ENCODE assay signal across 9 mouse cellular contexts in genomic region chr10:52742671-52743379, GRCm38 (mm10). TPM values are rescaled to one million over a fixed set of nuclear protein-coding genes. Genes with fewer than 3 reads are reported as not detected.
DNase-seq lines count a peak whose midpoint lies in the region; ATAC-seq and TF ChIP-seq lines count a peak whose summit lies in the region.
"Had no signal": no experiment of that assay in that cellular context is flagged by ENCODE, and none has a peak within 500 bp of the region (broad histone marks: within the 10 kb centered on the region; RNA-seq: fewer than 3 reads in every experiment).

No protein-coding gene starts in this region.

- peak; percentile 82 for TF ChIP-seq EP300 in ES-Bruce4 (IDR thresholded peaks at IDR 0.05; ENCODE audit: insufficient read depth, low read depth, low read length)
- TF ChIP-seq EP300 in lung, postnatal 0 days (IDR thresholded peaks at IDR 0.05) = no peak

- no peak for TF ChIP-seq CTCF in ES-Bruce4 (IDR thresholded peaks at IDR 0.05; ENCODE audit: low read depth, low read length)
- no peak for TF ChIP-seq CTCF in kidney, postnatal 0 days (IDR thresholded peaks at IDR 0.05; ENCODE audit: low read depth)
- no peak for TF ChIP-seq CTCF in lung, postnatal 0 days (IDR thresholded peaks at IDR 0.05)

- H3K9ac ChIP-seq in ES-Bruce4 (ENCODE audit: low read depth, poor library complexity, severe bottlenecking) = no peak overlapping the region
- H3K9ac ChIP-seq in embryonic facial prominence, embryonic 14.5 days (ENCODE audit: low read depth, low read length) = no peak overlapping the region
- no peak overlapping the region for H3K9ac ChIP-seq in kidney, postnatal 0 days (ENCODE audit: low read depth, low read length)
- H3K9ac ChIP-seq in midbrain, embryonic 16.5 days (ENCODE audit: low read depth, low read length) = 0 out of 2 replicates have a peak overlapping the region, but pooled peaks have one; percentile 1
- H3K9ac ChIP-seq in lung, postnatal 0 days (replicated peaks; ENCODE audit: low read depth) = no peak overlapping the region
- H3K9ac ChIP-seq: liver, embryonic 15.5 days had no signal

- no peaks in the 10 kb centered on the region for H3K36me3 ChIP-seq in ES-Bruce4 (ENCODE audit: control insufficient read depth, insufficient read depth, low read length, poor library complexity, severe bottlenecking)
- H3K36me3 ChIP-seq in embryonic facial prominence, embryonic 14.5 days (ENCODE audit: control insufficient read depth, insufficient read depth, low read length) = no peaks in the 10 kb centered on the region
- H3K36me3 ChIP-seq in kidney, postnatal 0 days (ENCODE audit: insufficient read depth, low read length) = no peaks in the 10 kb centered on the region
- H3K36me3 ChIP-seq in midbrain, embryonic 16.5 days (ENCODE audit: control insufficient read depth, insufficient read depth, low read length) = no peaks in the 10 kb centered on the region
- H3K36me3 ChIP-seq in lung, postnatal 0 days (ENCODE audit: insufficient read depth, low read length) = no peaks in the 10 kb centered on the region
- H3K36me3 ChIP-seq: liver, embryonic 15.5 days had no signal

- H3K27ac ChIP-seq in ES-Bruce4 (ENCODE audit: insufficient read depth, low read length) = 0 out of 2 replicates have a peak overlapping the region, but pooled peaks have one; percentile 38
- H3K27ac ChIP-seq in embryonic facial prominence, embryonic 14.5 days (replicated peaks; ENCODE audit: low read depth, low read length) = no peak overlapping the region
- H3K27ac ChIP-seq in kidney, postnatal 0 days = no peak overlapping the region
- H3K27ac ChIP-seq in midbrain, embryonic 16.5 days (ENCODE audit: low read length) = peak overlapping the region; percentile 68
- no peak overlapping the region for H3K27ac ChIP-seq in lung, postnatal 0 days (ENCODE audit: low read length)
- H3K27ac ChIP-seq: liver, embryonic 15.5 days had no signal

- no peaks in the 10 kb centered on the region for H3K27me3 ChIP-seq in ES-Bruce4 (ENCODE audit: control insufficient read depth, insufficient read depth, low read length, poor library complexity, severe bottlenecking)
- H3K27me3 ChIP-seq in embryonic facial prominence, embryonic 14.5 days (replicated peaks; ENCODE audit: control insufficient read depth, insufficient read depth, low read length) = no peaks in the 10 kb centered on the region
- no peaks in the 10 kb centered on the region for H3K27me3 ChIP-seq in kidney, postnatal 0 days (ENCODE audit: insufficient read depth, low read length)
- H3K27me3 ChIP-seq in midbrain, embryonic 16.5 days (ENCODE audit: control insufficient read depth, insufficient read depth, low read depth, low read length) = no peaks in the 10 kb centered on the region
- no peaks in the 10 kb centered on the region for H3K27me3 ChIP-seq in lung, postnatal 0 days (replicated peaks; ENCODE audit: insufficient read depth, low read length)
- H3K27me3 ChIP-seq: liver, embryonic 15.5 days had no signal

- H3K4me3 ChIP-seq in ES-Bruce4 (ENCODE audit: low read depth, low read length) = no peak overlapping the region
- no peak overlapping the region for H3K4me3 ChIP-seq in embryonic facial prominence, embryonic 14.5 days (ENCODE audit: low read depth, low read length)
- H3K4me3 ChIP-seq in kidney, postnatal 0 days (replicated peaks; ENCODE audit: low read depth, low read length) = no peak overlapping the region
- H3K4me3 ChIP-seq in midbrain, embryonic 16.5 days (ENCODE audit: low read depth, low read length) = no peak overlapping the region
- H3K4me3 ChIP-seq in lung, postnatal 0 days (ENCODE audit: low read depth, low read length) = no peak overlapping the region
- H3K4me3 ChIP-seq: liver, embryonic 15.5 days had no signal

- H3K9me3 ChIP-seq in ES-Bruce4 (replicated peaks; ENCODE audit: control insufficient read depth, insufficient read depth, low read length, poor library complexity, severe bottlenecking) = no peaks in the 10 kb centered on the region
- H3K9me3 ChIP-seq in embryonic facial prominence, embryonic 14.5 days (ENCODE audit: control insufficient read depth, low read length) = no peaks in the 10 kb centered on the region
- no peaks in the 10 kb centered on the region for H3K9me3 ChIP-seq in kidney, postnatal 0 days (replicated peaks; ENCODE audit: low read length)
- no peaks in the 10 kb centered on the region for H3K9me3 ChIP-seq in midbrain, embryonic 16.5 days (replicated peaks; ENCODE audit: control insufficient read depth, low read length, poor library complexity, severe bottlenecking)
- H3K9me3 ChIP-seq in lung, postnatal 0 days (ENCODE audit: low read length) = no peaks in the 10 kb centered on the region
- H3K9me3 ChIP-seq: liver, embryonic 15.5 days had no signal

- peak overlapping the region; percentile 7; the same call in 1 of the 2 replicates for H3K4me2 ChIP-seq in embryonic facial prominence, embryonic 14.5 days (ENCODE audit: low read depth, low read length)
- H3K4me2 ChIP-seq in kidney, postnatal 0 days (ENCODE audit: low read length) = no peak overlapping the region
- peak overlapping the region; percentile 45 for H3K4me2 ChIP-seq in midbrain, embryonic 16.5 days (ENCODE audit: low read length)
- no peak overlapping the region for H3K4me2 ChIP-seq in lung, postnatal 0 days (replicated peaks; ENCODE audit: low read depth, low read length)
- H3K4me2 ChIP-seq: liver, embryonic 15.5 days had no signal

- TF ChIP-seq POLR2A in ES-Bruce4 (IDR thresholded peaks at IDR 0.05; ENCODE audit: insufficient read depth, low read length) = no peak

- H3K4me1 ChIP-seq in ES-Bruce4 (ENCODE audit: control insufficient read depth, insufficient read depth, low read length) = no peaks in the 10 kb centered on the region
- peaks cover 5% of the 10 kb centered on the region; the same call in 1 of the 2 replicates for H3K4me1 ChIP-seq in embryonic facial prominence, embryonic 14.5 days (ENCODE audit: control insufficient read depth, insufficient read depth, low read length)
- no peaks in the 10 kb centered on the region for H3K4me1 ChIP-seq in kidney, postnatal 0 days (replicated peaks; ENCODE audit: insufficient read depth, low read length)
- peaks cover 16% of the 10 kb centered on the region for H3K4me1 ChIP-seq in midbrain, embryonic 16.5 days (ENCODE audit: control insufficient read depth, insufficient read depth, low read length)
- H3K4me1 ChIP-seq in lung, postnatal 0 days (ENCODE audit: insufficient read depth, low read depth, low read length) = no peaks in the 10 kb centered on the region
- H3K4me1 ChIP-seq: liver, embryonic 15.5 days had no signal

- peak; percentile 99 for ATAC-seq in embryonic facial prominence, embryonic 14.5 days (ENCODE audit: low read depth)
- peak; percentile 84 for ATAC-seq in kidney, postnatal 0 days (replicated peaks; ENCODE audit: low FRiP score, low read depth)
- ATAC-seq in midbrain, embryonic 16.5 days = peak; percentile 95
- ATAC-seq in lung, postnatal 0 days = no peak

- DNase-seq in R1 (ENCODE audit: low read depth, low spot score) = peak; percentile 79
- DNase-seq in embryonic facial prominence, embryonic 14.5 days (ENCODE audit: low spot score) = peak; percentile 95
- DNase-seq in kidney, postnatal 0 days (ENCODE audit: low spot score) = peak; percentile 22
- DNase-seq in thymus, postnatal 36 days = no peak
- DNase-seq in lung, postnatal 0 days (ENCODE audit: low spot score) = no peak
- no peak for DNase-seq in thymus, postnatal 14 days

- WGBS in embryonic facial prominence, embryonic 14.5 days = 13% methylated on average over 9 of the region's 10 CpGs
- 19% methylated on average over 10 of the region's 10 CpGs for WGBS in kidney, postnatal 0 days
- WGBS in midbrain, embryonic 16.5 days = 4% methylated on average over 10 of the region's 10 CpGs
- WGBS in lung, postnatal 0 days = 21% methylated on average over 10 of the region's 10 CpGs

RNA-seq across cellular contexts. Expression of gene Slc35f1, which starts 52.5 kb away (rescaled TPM):
- polyA plus RNA-seq in ES-Bruce4 (2011; ENCODE audit: insufficient read depth, insufficient read length, low read depth, missing spikeins) = 1.1 and 1.2 TPM in 2 replicates
- 4.3 and 4.5 TPM in 2 replicates for polyA plus RNA-seq in embryonic facial prominence, embryonic 14.5 days (2014; fragmentation: Nextera tagmentation; extraction: Ambion mirVana)
- polyA plus RNA-seq in kidney, postnatal 0 days (2015; fragmentation: Nextera tagmentation; extraction: Ambion mirVana) = 2.1 and 2.2 TPM in 2 replicates
- 45.3 and 49.6 TPM in 2 replicates for polyA plus RNA-seq in midbrain, embryonic 16.5 days (2015; fragmentation: Nextera tagmentation; extraction: Ambion mirVana)
- 0.05 and 0.13 TPM in 2 replicates for polyA plus RNA-seq in lung, postnatal 0 days (2015; fragmentation: Nextera tagmentation; extraction: Ambion mirVana)

Comparison
In these comparisons a context has a peak if more than half of its experiments do, and no peak if none do; other contexts are left out.
1. H3K27ac ChIP-seq: peak in ES-Bruce4 (single experiment) and midbrain, embryonic 16.5 days (single experiment); none in embryonic facial prominence, embryonic 14.5 days (single experiment), kidney, postnatal 0 days (single experiment) and lung, postnatal 0 days (single experiment).
2. DNase-seq: peak in R1 (single experiment), embryonic facial prominence, embryonic 14.5 days (single experiment) and kidney, postnatal 0 days (single experiment); none in thymus, postnatal 36 days (0 of 2), lung, postnatal 0 days (single experiment) and thymus, postnatal 14 days (single experiment).
3. H3K4me2 ChIP-seq: peak in embryonic facial prominence, embryonic 14.5 days (single experiment) and midbrain, embryonic 16.5 days (single experiment); none in kidney, postnatal 0 days (single experiment) and lung, postnatal 0 days (single experiment).